Mouse (Mus musculus): ENCODE measurements around the gene Mug1.
"Not testable (repeated sequence)": the region's sequence is repeated elsewhere in the genome, so short reads cannot be mapped to it uniquely, and the experiment has no call there.

The Mug1 gene

GRCm38 (mm10) chr6:121838271-121838670 lies at the start of gene Mug1:
Mug1 (plus strand) TSS chr6:121838541.
- DNase-seq: not testable (repeated sequence)

GRCm38 (mm10) chr6:121828034-121828433 lies 10.3 kb upstream of the Mug1 start:
- DNase-seq: no peak

GRCm38 (mm10) chr6:121836361-121836760 lies 2.0 kb upstream of the Mug1 start:
- no peak for DNase-seq

GRCm38 (mm10) chr6:121848378-121848777 lies 10.0 kb downstream of the Mug1 start:
- no peak for DNase-seq

Measured in embryo, embryonic 11 days (tissue).